Mouse (Mus musculus): ENCODE results near the gene Stac3. TPM values are rescaled to one million over a fixed set of nuclear protein-coding genes. Genes with fewer than 3 reads are reported as not detected.
A peak's percentile ranks its signal among the peaks of the same experiment; 100 is the strongest.

Gene Stac3
- polyA plus RNA-seq, 1 experiment from 2014 or later, result 2.9 TPM

DNA sequence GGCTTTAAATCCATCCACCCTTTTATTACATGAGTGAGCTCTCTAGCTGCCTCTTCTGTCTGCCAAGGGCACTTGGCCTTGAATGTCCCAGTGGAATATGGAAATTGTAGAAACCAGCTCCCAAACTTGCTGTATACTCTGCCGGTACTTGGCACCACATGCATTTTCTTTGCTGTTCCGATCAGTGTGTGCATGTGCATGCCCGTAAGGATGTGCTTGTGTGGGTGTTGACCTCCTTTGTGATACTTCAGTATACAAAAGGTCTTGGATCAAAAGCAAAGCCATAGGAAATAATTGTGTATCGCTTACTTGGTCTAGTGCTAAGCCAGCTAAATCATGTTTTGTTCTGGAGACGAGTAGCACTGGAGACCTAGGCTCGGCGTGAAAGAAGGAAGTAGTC lies 12.6 kb upstream of the Stac3 start:
- H3K27ac ChIP-seq (replicated peaks), result 0 out of 2 replicates have a peak overlapping the region, but pooled peaks have one; percentile 25
- no peak overlapping the region for H3K4me3 ChIP-seq
- no peak for ATAC-seq (ENCODE audit: low FRiP score, low read depth)
- no peaks in the 10 kb centered on the region for H3K27me3 ChIP-seq
- H3K9me3 ChIP-seq, result no peaks in the 10 kb centered on the region
- peaks cover 37% of the 10 kb centered on the region for H3K4me1 ChIP-seq (replicated peaks)
- H3K4me2 ChIP-seq, result no peak overlapping the region
- H3K36me3 ChIP-seq, result peaks cover 38% of the 10 kb centered on the region; the same call in 1 of the 2 replicates
- 80% methylated on average over 7 of the region's 7 CpGs for WGBS
- no peak overlapping the region for H3K9ac ChIP-seq

DNA sequence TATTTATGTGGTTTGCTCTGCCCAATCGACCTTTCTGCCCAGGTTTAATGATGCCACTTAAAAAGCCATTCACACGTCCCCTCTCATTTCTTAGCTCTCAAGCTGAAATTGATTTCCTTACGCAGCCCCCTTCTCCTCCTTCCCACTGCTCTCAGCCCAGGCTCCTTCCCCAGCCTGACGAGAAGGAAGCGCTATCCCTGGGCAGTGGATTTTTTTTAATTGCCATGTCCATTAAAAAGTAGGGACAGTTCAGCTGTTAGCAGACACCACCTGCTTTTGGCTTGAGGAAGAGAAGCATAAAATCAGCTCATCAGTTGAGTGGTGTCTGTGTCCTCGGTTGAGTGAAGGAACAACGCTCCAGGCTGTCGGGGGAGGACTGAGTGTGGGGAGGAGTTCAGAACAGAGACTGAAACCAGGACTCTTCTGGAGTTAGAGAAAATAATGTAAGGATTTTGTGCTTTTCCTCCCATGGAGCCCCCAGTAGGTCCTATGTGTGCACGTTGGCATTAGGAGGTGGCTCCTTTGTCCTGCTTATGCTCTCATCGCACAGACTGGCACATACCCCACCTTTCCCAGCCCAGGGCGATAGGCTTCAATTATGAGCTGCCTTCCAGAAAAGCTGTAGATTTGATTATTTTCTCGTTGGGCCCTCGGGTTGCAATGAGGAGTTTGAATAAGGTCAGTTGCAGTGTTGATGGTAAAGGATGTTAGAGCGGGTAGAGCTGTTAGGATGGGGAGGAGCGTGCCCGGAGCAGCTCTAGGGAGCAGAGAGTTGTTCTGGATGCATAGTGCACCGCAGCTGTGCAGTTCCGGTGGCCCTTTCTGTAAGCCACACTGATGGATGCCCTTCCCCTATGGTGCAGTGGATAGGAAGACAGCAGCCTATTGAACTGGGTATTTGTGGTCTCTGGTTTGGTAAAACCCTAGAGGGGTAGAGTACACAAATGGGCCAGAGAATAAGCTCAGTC lies 11.0 kb upstream of the Stac3 start:
- H3K4me2 ChIP-seq, result 0 out of 2 replicates have a peak overlapping the region, but pooled peaks have one; percentile 19
- peak overlapping the region; percentile 75 for H3K27ac ChIP-seq (replicated peaks)
- H3K9ac ChIP-seq, result no peak overlapping the region
- H3K9me3 ChIP-seq, result no peaks in the 10 kb centered on the region
- WGBS, result 56% methylated on average over 18 of the region's 18 CpGs
- peaks cover 37% of the 10 kb centered on the region for H3K4me1 ChIP-seq (replicated peaks)
- H3K27me3 ChIP-seq, result no peaks in the 10 kb centered on the region
- peak; percentile 61 for ATAC-seq (ENCODE audit: low FRiP score, low read depth)
- H3K36me3 ChIP-seq, result peaks cover 34% of the 10 kb centered on the region
- H3K4me3 ChIP-seq, result no peak overlapping the region

DNA sequence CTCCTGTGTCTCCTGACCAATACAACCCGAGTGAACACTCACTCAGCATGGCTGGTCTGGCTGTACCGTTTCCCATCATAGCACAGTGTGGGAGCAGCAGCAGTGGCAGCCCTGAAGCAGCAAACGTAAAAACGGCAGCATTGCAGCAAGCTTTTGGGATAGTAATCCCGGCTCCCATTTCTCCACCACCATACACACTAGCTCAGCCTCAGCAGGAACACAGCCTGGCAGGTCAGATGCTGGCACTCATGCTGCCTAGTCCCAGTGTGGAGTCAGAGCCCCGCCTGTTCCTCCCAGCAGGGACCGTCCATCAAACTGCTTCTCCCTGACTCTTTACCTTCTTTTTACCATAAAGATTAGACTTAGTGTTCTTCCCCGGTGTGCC lies 10.4 kb upstream of the Stac3 start:
- peak; percentile 27; the same call in 1 of the 2 replicates for ATAC-seq (ENCODE audit: low FRiP score, low read depth)
- 47% methylated on average over 8 of the region's 8 CpGs for WGBS
- Histone ChIP-seq H3K27me3 (no peaks in the 10 kb centered on the region), H3K4me3 (no peak overlapping the region), H3K4me1 (replicated peaks) (peaks cover 37% of the 10 kb centered on the region), H3K4me2 (no peak overlapping the region), H3K36me3 (peaks cover 39% of the 10 kb centered on the region), H3K27ac (replicated peaks) (peak overlapping the region; percentile 75), H3K9me3 (no peaks in the 10 kb centered on the region), H3K9ac (no peak overlapping the region)

DNA sequence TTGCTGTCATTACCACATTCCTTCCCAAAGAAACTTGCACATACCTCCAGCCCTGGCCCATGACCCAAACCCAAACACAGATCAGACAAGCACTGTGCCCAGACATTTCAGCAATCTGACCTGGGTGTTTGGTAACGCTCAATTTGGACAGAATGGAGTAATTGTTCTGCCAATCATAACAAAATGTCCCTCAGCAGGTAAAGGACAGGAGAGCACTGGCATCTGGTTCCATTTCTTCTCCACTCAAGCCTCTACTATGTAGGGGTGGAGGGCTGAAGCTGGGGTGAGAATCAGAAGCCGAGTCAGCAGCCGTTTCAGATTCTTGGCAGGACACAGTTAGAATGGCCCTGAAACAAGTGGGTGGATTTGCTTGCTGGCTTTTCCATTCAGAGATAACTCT lies 9.4 kb upstream of the Stac3 start:
- 86% methylated on average over 3 of the region's 3 CpGs for WGBS
- peaks cover 46% of the 10 kb centered on the region for H3K36me3 ChIP-seq

DNA sequence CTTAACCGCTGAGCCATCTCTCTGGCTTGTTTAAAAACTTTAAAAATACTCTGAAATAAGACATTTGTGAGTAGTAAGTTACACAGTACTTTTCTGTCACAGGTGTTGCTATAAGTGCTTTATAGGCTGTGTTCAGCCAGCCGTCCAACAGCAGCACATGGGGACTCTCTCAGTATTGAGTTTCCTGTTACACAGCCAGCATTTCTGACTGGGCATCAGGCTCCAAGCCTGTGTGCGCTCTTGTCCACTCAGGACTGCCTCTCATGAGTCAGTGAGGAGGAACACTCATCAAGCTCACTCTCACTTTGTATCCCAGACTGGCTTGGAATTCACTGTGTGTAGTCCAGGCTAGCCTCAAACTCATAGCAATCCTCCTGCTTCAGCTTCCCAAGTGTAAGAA lies 5.3 kb upstream of the Stac3 start:
- Histone ChIP-seq H3K9ac (no peak overlapping the region), H3K27ac (replicated peaks) (no peak overlapping the region), H3K4me3 (no peak overlapping the region), H3K4me1 (replicated peaks) (peaks cover 8% of the 10 kb centered on the region), H3K4me2 (no peak overlapping the region), H3K9me3 (no peaks in the 10 kb centered on the region), H3K36me3 (peaks cover 47% of the 10 kb centered on the region), H3K27me3 (no peaks in the 10 kb centered on the region)
- ATAC-seq (ENCODE audit: low FRiP score, low read depth), result no peak
- 94% methylated on average over 3 of the region's 3 CpGs for WGBS

More for the DNA sequence above, 9.4 kb upstream of the Stac3 start:
- no peaks in the 10 kb centered on the region for H3K9me3 ChIP-seq
- H3K9ac ChIP-seq, result no peak overlapping the region
- peaks cover 37% of the 10 kb centered on the region for H3K4me1 ChIP-seq (replicated peaks)
- 0 out of 2 replicates have a peak overlapping the region, but pooled peaks have one; percentile 75 for H3K27ac ChIP-seq (replicated peaks)
- no peak for ATAC-seq (ENCODE audit: low FRiP score, low read depth)
- H3K4me3 ChIP-seq, result no peak overlapping the region
- H3K27me3 ChIP-seq, result no peaks in the 10 kb centered on the region
- H3K4me2 ChIP-seq, result no peak overlapping the region

DNA sequence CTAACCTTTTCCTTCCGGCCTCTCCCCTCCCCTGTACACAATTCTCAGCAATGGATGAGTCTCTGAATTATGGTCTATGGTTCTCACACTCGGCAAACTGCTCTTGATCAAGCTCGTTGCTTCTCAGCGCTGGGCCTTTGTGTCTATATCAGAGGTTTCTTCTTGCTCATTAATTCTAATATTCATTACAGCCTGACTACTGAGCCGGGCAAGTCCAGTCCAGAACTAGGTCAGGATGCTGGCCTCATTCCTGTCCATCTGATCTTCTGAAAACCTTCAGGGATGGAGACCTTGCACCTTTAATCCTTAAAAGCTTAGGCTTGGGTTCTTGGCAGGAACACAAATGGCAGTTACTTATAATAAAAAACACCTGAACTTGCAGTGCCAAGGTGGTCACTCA lies 2.0 kb upstream of the Stac3 start:
- Histone ChIP-seq H3K9me3 (no peaks in the 10 kb centered on the region), H3K4me3 (no peak overlapping the region), H3K27me3 (no peaks in the 10 kb centered on the region), H3K27ac (replicated peaks) (peak overlapping the region; percentile 10; the same call in 1 of the 2 replicates), H3K9ac (no peak overlapping the region), H3K4me1 (replicated peaks) (no peaks in the 10 kb centered on the region), H3K4me2 (no peak overlapping the region), H3K36me3 (peaks cover 31% of the 10 kb centered on the region)
- ATAC-seq (ENCODE audit: low FRiP score, low read depth), result no peak
- 73% methylated on average over 5 of the region's 5 CpGs for WGBS

DNA sequence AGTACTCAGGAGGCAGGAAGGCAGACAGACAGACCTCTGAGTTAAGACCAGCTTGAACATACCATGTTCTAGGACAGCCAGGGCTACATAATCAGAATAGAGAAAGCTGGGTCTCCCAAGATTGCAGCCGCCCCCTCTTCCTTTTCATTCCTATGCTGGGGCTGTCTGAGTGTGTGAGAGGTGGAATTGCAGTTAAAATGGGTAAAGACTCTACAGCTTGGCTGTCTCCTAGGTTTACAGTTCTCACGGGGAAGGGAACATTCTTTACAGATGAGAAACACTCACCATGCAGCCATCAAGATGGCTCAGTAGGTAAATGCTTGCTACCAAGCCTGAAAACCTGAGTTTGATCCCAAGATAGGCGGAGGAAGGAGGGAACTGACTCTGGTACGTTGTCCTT lies 1.4 kb upstream of the Stac3 start:
- no peak overlapping the region for H3K4me3 ChIP-seq
- H3K9me3 ChIP-seq, result no peaks in the 10 kb centered on the region
- WGBS, result 89% methylated on average over 4 of the region's 4 CpGs
- H3K27me3 ChIP-seq, result no peaks in the 10 kb centered on the region
- ATAC-seq (ENCODE audit: low FRiP score, low read depth), result no peak
- peaks cover 26% of the 10 kb centered on the region for H3K36me3 ChIP-seq
- no peak overlapping the region for H3K4me2 ChIP-seq
- H3K9ac ChIP-seq, result no peak overlapping the region
- no peaks in the 10 kb centered on the region for H3K4me1 ChIP-seq (replicated peaks)
- no peak overlapping the region for H3K27ac ChIP-seq (replicated peaks)

DNA sequence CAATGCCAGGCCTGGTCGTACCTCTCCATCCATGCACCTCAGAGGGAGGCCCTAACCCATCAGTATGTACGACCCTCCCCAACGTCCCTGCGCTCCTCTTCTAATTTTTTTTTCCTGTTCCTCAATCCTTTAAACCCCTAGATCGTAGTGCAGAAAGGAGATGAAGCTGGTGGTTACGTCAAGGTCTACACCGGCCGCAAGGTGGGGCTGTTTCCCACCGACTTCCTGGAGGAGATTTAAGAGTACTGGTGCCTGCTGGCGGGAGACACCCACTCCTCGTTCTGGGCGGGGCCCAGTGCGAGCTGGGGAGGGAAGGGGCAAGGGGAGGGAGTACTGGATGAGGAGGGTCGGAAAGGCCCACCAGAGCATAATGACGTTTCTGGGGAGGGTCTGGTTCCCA lies 6.8 kb downstream of the Stac3 start:
- no peak for ATAC-seq (ENCODE audit: low FRiP score, low read depth)
- no peaks in the 10 kb centered on the region for H3K36me3 ChIP-seq
- peaks cover 59% of the 10 kb centered on the region for H3K4me1 ChIP-seq (replicated peaks)
- peak overlapping the region; percentile 74 for H3K4me2 ChIP-seq
- WGBS, result 4% methylated on average over 15 of the region's 15 CpGs
- no peak overlapping the region for H3K9ac ChIP-seq
- H3K27me3 ChIP-seq, result 0 out of 2 replicates have a peak, but pooled peaks cover 3% of the 10 kb centered on the region
- H3K4me3 ChIP-seq, result peak overlapping the region; percentile 40
- H3K27ac ChIP-seq (replicated peaks), result peak overlapping the region; percentile 99
- H3K9me3 ChIP-seq, result no peaks in the 10 kb centered on the region

DNA sequence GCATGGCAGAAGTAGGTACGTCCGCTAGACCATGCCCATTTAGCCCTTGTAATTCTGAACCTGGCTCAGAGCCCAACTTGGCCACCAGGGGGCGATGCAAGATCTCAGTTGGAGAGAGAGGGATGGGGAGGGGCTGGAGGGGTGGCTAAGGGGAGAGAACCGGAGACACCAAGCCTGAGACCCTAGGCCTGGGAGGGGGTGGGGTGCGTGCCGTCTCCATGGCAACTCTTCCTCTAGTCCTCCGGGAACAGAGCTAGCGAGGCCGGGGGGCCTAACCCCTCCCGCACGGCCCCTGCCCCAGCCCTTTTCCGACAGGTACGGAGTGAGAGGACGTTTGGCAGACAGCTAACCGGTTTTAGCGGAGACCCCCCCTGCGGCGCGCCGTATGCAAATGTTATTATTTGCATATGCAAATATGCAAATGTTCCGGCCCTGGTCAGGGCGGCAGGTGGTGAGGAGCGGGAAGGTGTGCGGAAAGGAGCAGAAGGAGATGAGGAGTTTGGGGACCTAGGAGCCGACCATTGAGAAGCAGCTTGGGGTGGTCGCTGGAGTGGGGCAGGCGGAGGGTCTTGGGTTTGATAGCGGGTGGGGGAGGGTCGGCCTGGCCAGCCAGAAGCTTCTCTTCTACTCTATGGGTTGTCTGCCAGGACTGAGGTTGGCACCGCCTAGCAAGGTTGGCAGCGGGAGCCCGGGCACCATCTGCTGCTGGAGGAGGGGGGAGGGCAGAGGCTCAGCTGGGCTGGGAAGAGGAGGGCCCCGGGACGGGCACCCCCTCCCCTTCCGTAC lies 7.8 kb downstream of the Stac3 start:
- under 1% methylated on average over 35 of the region's 35 CpGs for whole genome bisulfite sequencing
- Histone ChIP-seq H3K27me3 (0 out of 2 replicates have a peak, but pooled peaks cover 3% of the 10 kb centered on the region), H3K4me1 (replicated peaks) (peaks cover 69% of the 10 kb centered on the region), H3K27ac (replicated peaks) (peak overlapping the region; percentile 99), H3K9me3 (no peaks in the 10 kb centered on the region), H3K36me3 (no peaks in the 10 kb centered on the region), H3K4me3 (peak overlapping the region; percentile 40), H3K4me2 (peak overlapping the region; percentile 74), H3K9ac (peak overlapping the region; percentile 44)
- ATAC-seq (ENCODE audit: low FRiP score, low read depth), result peak; percentile 68

DNA sequence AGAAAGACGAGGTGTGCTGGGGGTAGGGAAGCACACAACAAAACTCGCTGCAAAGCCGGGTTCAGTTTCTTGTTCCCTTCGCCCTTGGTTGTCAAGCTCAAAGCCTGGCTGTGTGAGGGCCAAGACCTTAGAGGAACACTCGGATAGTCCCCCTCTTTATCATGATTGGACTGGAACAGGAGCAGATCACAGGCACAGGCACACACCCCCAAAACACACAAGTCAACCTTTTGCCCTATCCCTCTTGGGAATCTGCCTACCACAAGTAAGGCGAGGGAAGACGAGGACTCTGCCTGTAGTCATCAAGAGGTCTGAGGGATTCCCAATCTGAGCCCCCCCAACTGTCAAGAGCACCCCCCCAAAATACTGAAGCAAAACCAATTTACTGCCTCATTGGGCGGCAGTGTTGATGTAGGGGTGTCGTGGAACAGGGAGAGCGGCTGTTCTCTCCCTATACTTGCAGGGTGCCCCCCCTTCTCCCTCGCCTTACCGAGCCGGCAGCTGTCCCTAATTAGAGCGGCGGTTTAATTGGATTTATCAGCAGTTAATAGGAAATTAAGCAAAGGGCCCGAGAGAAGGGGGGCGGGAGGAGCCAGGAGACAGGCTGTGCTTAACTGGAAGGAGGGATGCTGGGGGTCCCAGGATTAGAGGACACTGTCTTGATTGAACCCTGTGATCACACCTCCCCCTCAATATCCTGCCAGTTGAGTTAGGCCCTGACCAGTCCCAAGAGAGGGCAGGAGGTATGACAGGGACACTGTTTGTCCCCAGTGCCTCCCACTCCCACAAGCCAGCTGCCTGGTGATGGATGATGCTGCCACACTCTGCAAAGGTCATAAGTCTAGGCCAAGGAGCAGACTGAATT lies 8.6 kb downstream of the Stac3 start:
- Histone ChIP-seq H3K4me2 (peak overlapping the region; percentile 74), H3K4me3 (peak overlapping the region; percentile 40), H3K9ac (peak overlapping the region; percentile 44), H3K27ac (replicated peaks) (peak overlapping the region; percentile 99), H3K36me3 (no peaks in the 10 kb centered on the region), H3K4me1 (replicated peaks) (peaks cover 75% of the 10 kb centered on the region), H3K9me3 (no peaks in the 10 kb centered on the region), H3K27me3 (0 out of 2 replicates have a peak, but pooled peaks cover 3% of the 10 kb centered on the region)
- no peak; the same call in 1 of the 2 replicates for ATAC-seq (ENCODE audit: low FRiP score, low read depth)
- 6% methylated on average over 17 of the region's 17 CpGs for WGBS

All from hindbrain, embryonic 15.5 days (tissue).